Mouse (Mus musculus) heart, embryonic 10.5 days (tissue): Measurements from ENCODE around the gene Zfp358. TPM values are rescaled to one million over a fixed set of nuclear protein-coding genes. Genes with fewer than 3 reads are reported as not detected.

ENCODE experiments used
- DNase-seq: peaks from one replicate; pipeline ENCODE4 v3.0.0-alpha.2; 2017; ENCODE audit warnings: low spot score
- H3K27ac ChIP-seq: fragments of 300-500 bp; sonication (generic); 2 replicates; pipeline ENCODE4 v1.5.1; 2016; ENCODE audit warnings: mild to moderate bottlenecking
- H3K27me3 ChIP-seq: fragments of 300-500 bp; sonication (generic); 2 replicates; pipeline ENCODE4 v1.6.1; 2016; ENCODE audit warnings: mild to moderate bottlenecking; ENCODE audit not compliant: poor library complexity, insufficient read depth, severe bottlenecking
- H3K36me3 ChIP-seq: fragments of 300-500 bp; sonication (generic); 2 replicates; pipeline ENCODE4 v1.6.1; 2016; ENCODE audit warnings: mild to moderate bottlenecking, moderate library complexity
- H3K4me1 ChIP-seq: fragments of 300-500 bp; sonication (generic); 2 replicates; pipeline ENCODE4 v1.6.1; 2016; ENCODE audit warnings: mild to moderate bottlenecking
- H3K4me3 ChIP-seq: fragments of 300-500 bp; sonication (generic); 2 replicates; pipeline ENCODE4 v1.5.1; 2016; ENCODE audit warnings: mild to moderate bottlenecking, moderate library complexity
- H3K9me3 ChIP-seq: fragments of 300-500 bp; sonication (generic); 2 replicates; pipeline ENCODE4 v1.6.1; 2016; ENCODE audit warnings: mild to moderate bottlenecking, moderate library complexity
- WGBS: fragments of 180-500 bp; shearing (Covaris S2); methylation state at CpG from one replicate; pipeline ENCODE4 v1.1.7; 2016; 5-methylcytosine and 5-hydroxymethylcytosine counted together
- polyA plus RNA-seq: library from polyadenylated mRNA; unstranded; fragments of >200 nt; fragmentation: Nextera tagmentation; extraction: Ambion mirVana; gene quantifications from 2 replicates; pipeline ENCODE4 v1.2.1, GENCODE M21; 2016

Gene Zfp358
- polyA plus RNA-seq, 1 experiment from 2014 or later, result 41.7 TPM

DNA sequence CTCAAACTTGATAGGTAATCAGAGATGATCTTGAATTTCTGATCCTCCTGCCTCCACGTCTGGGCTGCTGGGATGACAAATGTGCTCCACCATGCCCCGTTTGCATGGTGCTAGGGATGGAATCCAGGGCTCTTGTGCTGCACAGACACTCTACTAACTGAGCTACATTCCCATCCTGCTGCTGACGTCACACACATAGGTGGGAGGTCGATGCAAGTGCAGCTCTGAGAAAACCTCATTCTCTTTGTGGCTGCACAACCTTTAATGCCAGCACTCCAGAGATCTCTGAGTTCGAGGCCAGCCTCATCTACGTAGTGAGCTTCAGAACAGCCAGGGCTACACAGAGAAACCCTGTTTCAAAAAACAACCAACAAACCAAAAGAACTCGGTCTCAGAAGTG lies 46.2 kb downstream of the Zfp358 start:
- DNase-seq, result peak; percentile 63
- H3K9me3 ChIP-seq, result no peaks in the 10 kb centered on the region
- H3K4me1 ChIP-seq, result no peaks in the 10 kb centered on the region
- H3K36me3 ChIP-seq, result peaks cover 75% of the 10 kb centered on the region
- 84% methylated on average over 7 of the region's 7 CpGs for WGBS
- H3K4me3 ChIP-seq, result no peak overlapping the region
- H3K27me3 ChIP-seq, result no peaks in the 10 kb centered on the region
- H3K27ac ChIP-seq, result no peak overlapping the region

- no peaks in the 10 kb centered on the region for H3K9me3 ChIP-seq
- WGBS, result 88% methylated on average over 4 of the region's 4 CpGs
- H3K36me3 ChIP-seq, result peaks cover 84% of the 10 kb centered on the region
- H3K4me3 ChIP-seq, result no peak overlapping the region
- no peaks in the 10 kb centered on the region for H3K4me1 ChIP-seq
- DNase-seq, result peak; percentile 51
- no peaks in the 10 kb centered on the region for H3K27me3 ChIP-seq
- no peak overlapping the region for H3K27ac ChIP-seq
These were observed 47.1 kb downstream of the Zfp358 start for GRCm38 (mm10) chr8:3540076-3540475.

- peaks cover 33% of the 10 kb centered on the region for H3K36me3 ChIP-seq
- H3K27me3 ChIP-seq, result no peaks in the 10 kb centered on the region
- H3K4me1 ChIP-seq, result no peaks in the 10 kb centered on the region
- 88% methylated on average over 2 of the region's 2 CpGs for WGBS
- DNase-seq, result no peak
- H3K27ac ChIP-seq, result no peak overlapping the region
- H3K9me3 ChIP-seq, result no peaks in the 10 kb centered on the region
- no peak overlapping the region for H3K4me3 ChIP-seq
These were observed 53.6 kb downstream of the Zfp358 start for GRCm38 (mm10) chr8:3546511-3546910.

Other genes with a start within 250 kb of the Zfp358 start
- gene Insr, start 213.5 kb upstream of the Zfp358 start, polyA plus RNA-seq, result 34.1 and 34.3 TPM in 2 replicates
- gene A430078G23Rik, start 139.7 kb upstream of the Zfp358 start, polyA plus RNA-seq, result 0.24 TPM in 1 of 2 replicates, not detected in the other
- 7.2 and 8.0 TPM in 2 replicates for gene Arhgef18, start 100.1 kb upstream of the Zfp358 start, polyA plus RNA-seq
- 6.4 and 6.7 TPM in 2 replicates for gene Pex11g, start 25.5 kb upstream of the Zfp358 start, polyA plus RNA-seq
- gene Tex45, start 22.3 kb upstream of the Zfp358 start, polyA plus RNA-seq, result not detected in 2 replicates
- 55.2 and 60.1 TPM in 2 replicates for gene Mcoln1, start 7.3 kb downstream of the Zfp358 start, polyA plus RNA-seq
- gene Pnpla6, start 22.2 kb downstream of the Zfp358 start, polyA plus RNA-seq, result 18.3 and 19.7 TPM in 2 replicates
- 3.8 and 5.0 TPM in 2 replicates for gene C330021F23Rik, start 74.9 kb downstream of the Zfp358 start, polyA plus RNA-seq
- 2.3 and 3.9 TPM in 2 replicates for gene Camsap3, start 94.2 kb downstream of the Zfp358 start, polyA plus RNA-seq
- gene Xab2, start 128.2 kb downstream of the Zfp358 start, polyA plus RNA-seq, result 46.5 and 52.8 TPM in 2 replicates
- gene Pet100, start 128.4 kb downstream of the Zfp358 start, polyA plus RNA-seq, result 89.6 and 94.8 TPM in 2 replicates
- 0.31 TPM in 1 of 2 replicates, not detected in the other for gene Pcp2, start 132.4 kb downstream of the Zfp358 start, polyA plus RNA-seq
- 79.1 and 81.4 TPM in 2 replicates for gene Stxbp2, start 137.8 kb downstream of the Zfp358 start, polyA plus RNA-seq
- gene Retn, start 162.6 kb downstream of the Zfp358 start, polyA plus RNA-seq, result 0.15 TPM in 1 of 2 replicates, not detected in the other
- 0.11 TPM in 1 of 2 replicates, not detected in the other for gene Mcemp1, start 172.6 kb downstream of the Zfp358 start, polyA plus RNA-seq
- gene Fcor, start 179.2 kb downstream of the Zfp358 start, polyA plus RNA-seq, result 10.4 and 15.1 TPM in 2 replicates
- 39.3 and 39.5 TPM in 2 replicates for gene Trappc5, start 183.2 kb downstream of the Zfp358 start, polyA plus RNA-seq
- gene Fcer2a, start 201.0 kb downstream of the Zfp358 start, polyA plus RNA-seq, result 0.12 and 0.24 TPM in 2 replicates
- 4.3 and 7.4 TPM in 2 replicates for gene Clec4g, start 227.5 kb downstream of the Zfp358 start, polyA plus RNA-seq